Mouse (Mus musculus) large intestine, adult 2 months (tissue): ENCODE measurements at regions not wholly inside any gene's neighbourhood (a gene's known extent, or its start where the extent isn't known, plus 50 kb on each side); places are given as distances from the start of the nearest gene placed in this dataset.

ENCODE experiments used
- DNase-seq: peaks from one replicate; pipeline ENCODE4 v3.0.0-alpha.2; 2012; ENCODE audit warnings: low read depth, low spot score
- WGBS: fragments of 180-500 bp; shearing (Covaris S2); methylation state at CpG from one replicate; pipeline ENCODE4 v1.1.7; 2018; 5-methylcytosine and 5-hydroxymethylcytosine counted together

DNA sequence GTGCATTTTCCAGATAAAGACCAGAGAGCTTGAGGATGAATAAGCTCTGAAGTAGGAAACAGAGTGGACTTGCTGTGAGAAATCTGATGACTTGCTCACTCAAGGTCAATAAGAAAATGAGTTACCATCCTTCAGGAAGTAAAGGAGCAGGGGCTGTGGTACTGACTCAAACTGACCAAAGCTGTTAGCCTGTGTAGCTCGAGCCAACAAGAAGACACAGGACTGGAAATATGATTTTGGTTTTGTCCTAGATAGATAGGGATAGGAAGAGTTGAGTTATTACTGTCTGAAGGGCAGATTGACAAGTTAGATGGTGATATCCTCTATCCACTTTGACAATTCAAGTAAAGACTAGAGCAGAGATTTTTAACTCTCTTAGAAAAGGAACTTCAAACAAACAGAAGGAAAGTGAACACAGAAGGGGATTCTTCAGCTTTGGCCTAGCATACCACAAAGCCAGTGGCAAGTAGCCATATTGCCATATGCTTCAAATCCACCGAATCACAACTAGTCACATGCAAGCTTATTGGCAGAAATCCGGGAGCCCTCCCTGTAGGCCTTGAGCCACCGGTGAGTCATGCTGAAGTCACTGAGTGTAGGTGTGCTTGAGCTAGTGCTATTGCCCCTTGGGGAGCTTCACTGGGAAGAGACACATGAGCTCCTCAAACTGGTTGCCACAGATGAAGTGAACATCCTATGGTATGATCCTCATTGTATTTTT, 117.1 kb upstream of the Etaa1 start:
- no peak for DNase-seq
- 59% methylated on average over 4 of the region's 4 CpGs for WGBS

DNA sequence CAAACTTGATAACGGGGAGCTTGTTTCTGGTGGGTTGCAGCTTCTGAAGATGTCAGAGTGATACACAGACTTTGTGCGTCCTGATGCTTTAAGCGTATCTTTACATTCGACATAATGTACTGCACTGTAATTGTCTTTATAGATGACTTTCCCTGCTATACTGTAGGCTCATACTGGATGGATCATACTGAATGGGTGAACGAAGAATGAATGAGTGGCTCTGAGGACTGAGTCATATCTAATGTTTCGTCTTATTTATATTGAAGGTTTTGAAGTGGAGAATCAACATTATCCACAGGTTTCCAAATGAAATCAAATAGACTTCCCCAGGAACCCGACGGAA, 116.3 kb upstream of the Etaa1 start:
- WGBS, result 76% methylated on average over 8 of the region's 8 CpGs
- no peak for DNase-seq

DNA sequence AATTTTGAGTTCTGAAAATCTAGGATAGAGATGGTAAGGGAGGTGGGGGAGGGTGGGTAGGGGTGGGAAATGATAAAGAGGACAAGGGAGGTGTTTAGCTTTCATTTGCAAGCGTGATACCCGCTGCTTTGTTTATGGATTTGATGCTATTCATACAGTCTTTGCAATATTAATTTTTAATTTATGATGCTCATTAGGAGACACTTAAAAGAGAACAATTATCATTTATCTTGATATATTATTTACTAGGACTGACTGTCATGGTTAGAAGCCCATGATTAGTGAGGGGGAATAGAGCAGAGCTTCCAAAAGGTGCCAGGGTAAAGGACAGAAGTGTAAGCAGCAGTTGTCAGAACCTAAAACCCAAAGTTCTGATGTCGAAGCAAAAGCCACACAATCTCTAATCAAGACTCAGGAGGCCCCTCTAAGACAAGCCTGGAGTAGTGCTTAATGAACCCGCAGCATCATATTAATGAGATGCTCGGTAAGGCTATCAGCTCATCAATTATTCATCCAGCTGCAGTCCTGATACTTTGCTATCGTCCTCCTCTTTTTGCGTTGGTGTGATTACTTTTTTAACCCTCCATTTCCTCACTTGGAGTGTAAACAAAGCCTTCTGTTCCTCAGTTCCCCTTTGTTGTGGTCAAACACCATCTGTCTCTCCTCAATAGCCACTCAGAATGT, 115.8 kb upstream of the Etaa1 start:
- no peak for DNase-seq
- 73% methylated on average over 7 of the region's 7 CpGs for WGBS

DNA sequence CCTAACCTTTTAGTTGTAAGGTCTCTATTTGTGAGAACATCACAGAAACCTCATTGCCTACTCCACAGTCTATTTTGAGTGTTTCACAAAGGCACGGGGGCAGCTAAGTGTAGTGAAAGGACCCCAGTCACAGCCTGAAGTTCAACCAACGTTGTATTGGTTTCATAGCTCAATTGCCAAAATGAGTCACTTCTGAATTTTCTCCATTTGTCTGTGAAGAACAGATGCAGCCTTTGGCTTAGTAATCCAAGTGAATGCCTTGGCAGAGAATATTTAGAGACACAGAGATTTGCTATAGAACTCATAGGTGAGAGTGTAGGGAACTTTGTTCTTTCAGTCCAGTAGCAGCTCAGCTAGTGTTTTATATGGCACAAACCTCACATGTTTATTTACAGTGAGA, 114.4 kb upstream of the Etaa1 start:
- WGBS, result 56% methylated on average over 2 of the region's 2 CpGs
- DNase-seq, result no peak

DNA sequence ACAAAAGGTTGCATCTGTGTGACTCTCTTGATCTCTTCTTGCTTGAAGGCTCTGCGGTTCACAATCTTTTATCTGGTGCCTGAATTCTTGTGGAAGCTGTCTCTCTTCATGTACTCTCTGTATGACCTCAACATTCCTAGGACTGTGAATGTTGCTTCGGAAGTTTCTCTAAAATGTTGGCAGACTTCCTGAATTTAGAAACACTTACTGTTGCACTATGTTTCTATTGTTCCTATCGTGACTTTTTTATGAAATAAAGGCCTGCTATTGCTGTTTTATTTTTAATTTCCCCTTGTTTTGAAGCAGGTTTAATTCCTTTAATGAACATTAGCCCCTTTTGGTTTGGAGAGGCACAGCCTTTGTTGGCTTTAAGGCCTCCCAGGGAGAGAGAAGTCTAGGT, 114.0 kb upstream of the Etaa1 start:
- WGBS, result 55% methylated on average over 3 of the region's 3 CpGs
- no peak for DNase-seq

DNA sequence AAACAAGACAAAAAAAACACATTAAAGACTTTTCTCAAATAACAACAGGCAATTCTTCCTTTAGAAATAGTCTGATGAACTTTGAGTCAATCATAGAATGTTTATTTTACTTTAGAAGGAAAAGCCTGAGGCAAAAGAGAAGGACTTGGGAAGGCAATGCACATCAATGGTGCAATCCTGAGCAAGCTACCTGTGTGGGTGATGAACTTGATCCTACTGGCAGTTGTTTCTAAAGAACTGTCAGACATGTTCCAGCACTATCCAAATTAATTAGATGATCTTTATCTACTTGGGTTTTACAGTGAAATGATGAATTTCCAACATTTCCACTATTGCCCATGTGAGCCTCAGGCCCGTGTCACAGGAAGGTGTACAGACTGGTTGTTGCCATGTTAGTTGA, 87.9 kb upstream of the Etaa1 start:
- 87% methylated on average over 1 of the region's 1 CpGs for WGBS
- no peak for DNase-seq

DNA sequence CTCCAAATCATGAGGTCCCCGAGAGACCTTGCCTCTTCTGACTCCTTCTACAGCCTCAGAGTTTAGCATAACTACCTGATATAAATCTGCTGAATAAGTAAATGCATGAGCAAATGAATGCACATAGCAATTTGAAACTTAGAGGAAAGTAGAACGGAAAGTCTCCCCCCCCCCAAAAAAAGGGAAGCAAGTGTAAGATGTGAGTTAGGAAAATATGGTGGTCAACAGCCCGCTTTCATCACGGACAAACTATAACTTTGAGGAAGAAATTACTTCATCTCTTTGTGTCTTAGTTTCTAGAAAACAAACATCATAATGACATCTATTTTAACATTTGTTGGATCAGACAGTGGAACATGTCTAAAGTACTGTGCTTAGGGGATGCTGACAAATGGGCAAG, 77.4 kb upstream of the Etaa1 start:
- DNase-seq, result no peak
- WGBS, result 81% methylated on average over 4 of the region's 4 CpGs

DNA sequence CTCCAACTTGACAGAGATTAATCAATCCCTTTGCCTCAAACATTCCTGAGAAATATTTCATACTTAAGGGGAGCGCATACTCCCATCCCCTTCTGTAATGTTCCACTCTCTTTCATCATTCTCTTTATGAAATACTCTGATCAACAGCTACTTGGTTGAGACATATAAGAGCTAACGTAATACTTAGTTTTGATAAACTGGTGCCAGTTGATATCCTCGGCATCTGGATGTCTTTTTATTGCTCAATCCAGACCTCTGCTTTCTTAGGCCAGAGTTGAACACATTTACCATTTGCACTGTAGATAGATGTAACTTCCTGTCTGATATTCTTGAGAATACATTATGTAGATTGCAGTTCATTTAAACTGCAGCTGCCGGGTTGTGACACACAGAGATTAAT, 68.4 kb upstream of the Etaa1 start:
- DNase-seq, result no peak
- WGBS, result 78% methylated on average over 4 of the region's 4 CpGs

DNA sequence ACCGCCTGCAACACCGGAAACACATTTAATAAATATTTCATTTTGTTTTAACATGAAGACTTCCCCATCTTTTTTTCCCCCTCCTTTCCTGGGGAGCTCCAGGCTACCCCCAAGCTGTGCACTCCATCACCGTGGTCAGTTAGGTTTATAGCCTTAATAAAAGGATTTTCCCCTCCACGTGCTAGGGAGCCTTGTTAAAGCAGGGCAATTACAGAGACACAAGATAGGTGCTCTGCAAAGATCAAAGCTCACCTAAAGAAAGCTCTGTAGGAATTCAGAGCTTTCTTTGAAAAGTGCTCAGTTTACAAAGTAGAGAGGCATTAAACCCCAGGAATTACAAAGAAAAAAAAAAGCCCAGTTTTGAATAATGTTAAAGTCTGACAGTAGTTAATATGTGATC, 61.6 kb upstream of the Etaa1 start:
- 52% methylated on average over 4 of the region's 4 CpGs for WGBS
- DNase-seq, result no peak

DNA sequence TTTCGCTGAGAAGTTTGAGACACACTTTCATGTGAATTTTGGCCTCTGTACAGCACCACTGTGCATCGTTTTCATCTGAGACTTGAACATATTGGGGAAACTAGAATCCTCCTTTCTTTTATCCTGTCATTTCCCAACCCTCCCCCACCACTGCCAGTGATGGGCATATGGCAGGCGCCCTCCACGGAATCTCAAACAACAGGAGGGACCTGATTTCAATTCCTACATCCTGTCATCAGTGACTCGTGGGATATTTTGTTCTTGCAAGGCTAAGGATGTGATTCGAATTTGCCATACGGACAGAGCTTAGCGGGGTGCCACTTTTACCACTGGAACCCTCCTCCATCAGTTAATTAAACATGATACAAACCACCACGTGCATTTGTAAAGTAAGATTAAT, 60.9 kb upstream of the Etaa1 start:
- no peak for DNase-seq
- WGBS, result 56% methylated on average over 9 of the region's 9 CpGs

DNA sequence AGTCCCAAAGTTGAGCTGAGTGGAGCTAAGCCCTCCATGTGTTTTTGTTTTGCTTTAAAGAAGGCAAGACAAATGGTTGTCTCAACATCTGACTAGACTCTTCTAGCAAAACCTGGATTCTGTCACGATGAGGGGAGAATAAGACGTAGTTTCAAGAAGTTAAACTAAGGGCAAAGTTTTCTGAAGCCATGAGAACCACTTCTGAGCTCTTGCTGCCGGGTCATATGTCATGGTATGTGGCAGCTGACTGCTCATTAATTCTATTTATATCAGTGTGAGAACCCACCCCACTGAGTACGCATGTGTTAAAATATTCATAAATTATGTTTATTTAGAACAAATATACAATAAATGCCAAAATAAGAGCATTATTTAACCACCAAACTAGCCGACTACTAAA, 58.4 kb upstream of the Etaa1 start:
- WGBS, result 67% methylated on average over 5 of the region's 5 CpGs

DNA sequence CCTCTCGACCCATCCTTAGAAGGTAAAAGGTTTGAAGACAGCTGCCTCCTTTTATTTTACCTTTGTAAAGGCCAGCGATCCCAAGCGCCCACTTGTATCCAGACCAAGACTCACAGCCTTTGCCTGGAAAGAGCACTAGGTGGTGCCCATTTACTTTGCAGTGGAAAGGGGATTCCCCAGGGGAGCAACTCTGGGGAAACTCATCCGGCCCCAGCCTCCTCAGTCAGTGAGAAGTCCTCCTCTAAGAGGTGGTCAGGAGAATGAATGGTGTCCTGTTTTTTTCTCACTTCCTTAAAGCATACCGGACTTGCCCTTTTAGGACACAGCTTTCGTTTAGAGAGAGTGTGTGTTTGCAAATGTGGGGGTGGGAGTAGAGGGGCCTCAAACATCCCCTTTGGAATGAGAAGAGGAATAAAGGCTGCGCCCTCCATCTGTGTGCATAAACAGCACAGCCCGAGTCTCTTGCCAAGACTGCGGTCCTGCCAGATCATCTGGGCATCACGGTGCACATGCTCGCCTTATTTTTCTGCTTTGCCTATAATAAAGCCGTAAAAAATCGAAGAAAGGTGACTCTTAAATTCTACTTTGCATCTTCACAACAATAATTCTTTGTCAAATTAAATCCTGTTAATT, 57.5 kb upstream of the Etaa1 start:
- WGBS, result 8% methylated on average over 13 of the region's 13 CpGs
- no peak for DNase-seq

More for the DNA sequence above, 58.4 kb upstream of the Etaa1 start:
- DNase-seq, result no peak

DNA sequence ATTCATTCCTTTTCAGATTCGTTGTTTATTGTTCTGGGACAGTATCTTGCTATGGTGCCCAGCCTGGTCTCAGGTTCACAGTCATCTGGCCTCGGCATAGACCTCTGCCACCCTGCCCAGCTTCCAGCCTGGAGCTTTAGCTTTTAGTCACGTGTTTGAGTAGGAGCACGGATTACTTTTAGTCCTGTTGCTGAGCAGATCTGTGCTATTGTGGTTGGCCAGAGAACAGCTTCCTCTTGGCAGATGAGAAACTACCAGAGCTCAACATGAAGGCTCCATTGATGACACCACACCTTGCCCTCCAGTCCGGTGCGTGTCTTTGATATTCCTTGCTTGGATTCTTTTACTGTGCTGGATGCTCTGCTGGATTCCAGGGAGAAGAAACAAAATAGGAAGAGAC, 54.5 kb upstream of the Etaa1 start:
- 87% methylated on average over 6 of the region's 6 CpGs for WGBS

More for the DNA sequence above, 54.5 kb upstream of the Etaa1 start:
- no peak for DNase-seq
